Mouse (Mus musculus): ENCODE measurements at regions not wholly inside any gene's neighbourhood (a gene's known extent, or its start where the extent isn't known, plus 50 kb on each side); places are given as distances from the start of the nearest gene placed in this dataset.

- no peak for DNase-seq
- H3K36me3 ChIP-seq (ENCODE audit: control insufficient read depth, insufficient read depth, low read length), result no peaks in the 10 kb centered on the region
- no peak overlapping the region for H3K27ac ChIP-seq (ENCODE audit: insufficient read depth, low read depth, low read length)
- H3K4me1 ChIP-seq (ENCODE audit: control insufficient read depth, insufficient read depth, low read length), result peaks cover 6% of the 10 kb centered on the region; the same call in 1 of the 2 replicates
- no peaks in the 10 kb centered on the region for H3K27me3 ChIP-seq (replicated peaks; ENCODE audit: control insufficient read depth, insufficient read depth, low read length)
- 77% methylated on average over 9 of the region's 9 CpGs for WGBS
- H3K4me3 ChIP-seq (ENCODE audit: insufficient read depth, low read depth, low read length), result no peak overlapping the region
- no peak for TF ChIP-seq POLR2A (IDR thresholded peaks at IDR 0.05; ENCODE audit: low read depth, low read length)
- no peak for TF ChIP-seq CTCF (conservative IDR thresholded peaks at IDR 0.05; ENCODE audit: insufficient read depth, insufficient read length, low read depth, low read length)
Observed at GRCm38 (mm10) chr12:8447612-8448011, 52.2 kb downstream of the Rhob start.

GRCm38 (mm10) chr12:8447025-8447424, 52.8 kb downstream of the Rhob start:
- H3K27ac ChIP-seq (ENCODE audit: insufficient read depth, low read depth, low read length), result 0 out of 2 replicates have a peak overlapping the region, but pooled peaks have one; percentile 44
- peak; percentile 61 for DNase-seq
- WGBS, result 42% methylated on average over 7 of the region's 7 CpGs

GRCm38 (mm10) chr12:8444975-8445853, 54.6 kb downstream of the Rhob start:
- Histone ChIP-seq H3K36me3 (ENCODE audit: control insufficient read depth, insufficient read depth, low read length) (no peaks in the 10 kb centered on the region), H3K27me3 (replicated peaks; ENCODE audit: control insufficient read depth, insufficient read depth, low read length) (no peaks in the 10 kb centered on the region), H3K27ac (ENCODE audit: insufficient read depth, low read depth, low read length) (peak overlapping the region; percentile 80), H3K4me3 (ENCODE audit: insufficient read depth, low read depth, low read length) (no peak overlapping the region), H3K4me1 (ENCODE audit: control insufficient read depth, insufficient read depth, low read length) (peaks cover 14% of the 10 kb centered on the region)
- peak; percentile 75 for DNase-seq
- TF ChIP-seq CTCF (conservative IDR thresholded peaks at IDR 0.05; ENCODE audit: insufficient read depth, insufficient read length, low read depth, low read length), result no peak
- TF ChIP-seq POLR2A (IDR thresholded peaks at IDR 0.05; ENCODE audit: low read depth, low read length), result no peak
- WGBS, result 73% methylated on average over 13 of the region's 13 CpGs

More at GRCm38 (mm10) chr12:8447025-8447424, 52.8 kb downstream of the Rhob start:
- TF ChIP-seq POLR2A (IDR thresholded peaks at IDR 0.05; ENCODE audit: low read depth, low read length) (no peak), CTCF (conservative IDR thresholded peaks at IDR 0.05; ENCODE audit: insufficient read depth, insufficient read length, low read depth, low read length) (no peak)
- Histone ChIP-seq H3K4me1 (ENCODE audit: control insufficient read depth, insufficient read depth, low read length) (peaks cover 8% of the 10 kb centered on the region), H3K4me3 (ENCODE audit: insufficient read depth, low read depth, low read length) (no peak overlapping the region), H3K36me3 (ENCODE audit: control insufficient read depth, insufficient read depth, low read length) (no peaks in the 10 kb centered on the region), H3K27me3 (replicated peaks; ENCODE audit: control insufficient read depth, insufficient read depth, low read length) (no peaks in the 10 kb centered on the region)

GRCm38 (mm10) chr12:8443917-8444453, 55.8 kb downstream of the Rhob start:
- no peaks in the 10 kb centered on the region for H3K36me3 ChIP-seq (ENCODE audit: control insufficient read depth, insufficient read depth, low read length)
- peak; percentile 87 for DNase-seq
- TF ChIP-seq CTCF (conservative IDR thresholded peaks at IDR 0.05; ENCODE audit: insufficient read depth, insufficient read length, low read depth, low read length) (no peak), POLR2A (IDR thresholded peaks at IDR 0.05; ENCODE audit: low read depth, low read length) (no peak)
- H3K4me1 ChIP-seq (ENCODE audit: control insufficient read depth, insufficient read depth, low read length), result peaks cover 14% of the 10 kb centered on the region
- no peak overlapping the region for H3K4me3 ChIP-seq (ENCODE audit: insufficient read depth, low read depth, low read length)
- WGBS, result 62% methylated on average over 4 of the region's 4 CpGs
- H3K27ac ChIP-seq (ENCODE audit: insufficient read depth, low read depth, low read length), result peak overlapping the region; percentile 77
- no peaks in the 10 kb centered on the region for H3K27me3 ChIP-seq (replicated peaks; ENCODE audit: control insufficient read depth, insufficient read depth, low read length)

GRCm38 (mm10) chr12:8443253-8443661, 56.6 kb downstream of the Rhob start:
- H3K36me3 ChIP-seq (ENCODE audit: control insufficient read depth, insufficient read depth, low read length), result no peaks in the 10 kb centered on the region
- WGBS, result 64% methylated on average over 4 of the region's 4 CpGs
- no peaks in the 10 kb centered on the region for H3K27me3 ChIP-seq (replicated peaks; ENCODE audit: control insufficient read depth, insufficient read depth, low read length)
- H3K4me3 ChIP-seq (ENCODE audit: insufficient read depth, low read depth, low read length), result no peak overlapping the region
- no peak for TF ChIP-seq CTCF (conservative IDR thresholded peaks at IDR 0.05; ENCODE audit: insufficient read depth, insufficient read length, low read depth, low read length)
- TF ChIP-seq POLR2A (IDR thresholded peaks at IDR 0.05; ENCODE audit: low read depth, low read length), result no peak
- peak; percentile 91 for DNase-seq
- H3K4me1 ChIP-seq (ENCODE audit: control insufficient read depth, insufficient read depth, low read length), result peaks cover 14% of the 10 kb centered on the region
- H3K27ac ChIP-seq (ENCODE audit: insufficient read depth, low read depth, low read length), result peak overlapping the region; percentile 77

- Histone ChIP-seq H3K27ac (ENCODE audit: insufficient read depth, low read depth, low read length) (no peak overlapping the region), H3K36me3 (ENCODE audit: control insufficient read depth, insufficient read depth, low read length) (no peaks in the 10 kb centered on the region), H3K4me3 (ENCODE audit: insufficient read depth, low read depth, low read length) (no peak overlapping the region), H3K4me1 (ENCODE audit: control insufficient read depth, insufficient read depth, low read length) (peaks cover 17% of the 10 kb centered on the region), H3K27me3 (replicated peaks; ENCODE audit: control insufficient read depth, insufficient read depth, low read length) (no peaks in the 10 kb centered on the region)
- TF ChIP-seq CTCF (conservative IDR thresholded peaks at IDR 0.05; ENCODE audit: insufficient read depth, insufficient read length, low read depth, low read length) (no peak), POLR2A (IDR thresholded peaks at IDR 0.05; ENCODE audit: low read depth, low read length) (no peak)
- peak; percentile 33 for DNase-seq
- WGBS, result 90% methylated on average over 4 of the region's 4 CpGs
Observed at GRCm38 (mm10) chr12:8441275-8441674, 58.5 kb downstream of the Rhob start.

- peaks cover 14% of the 10 kb centered on the region for H3K4me1 ChIP-seq (ENCODE audit: control insufficient read depth, insufficient read depth, low read length)
- no peaks in the 10 kb centered on the region for H3K27me3 ChIP-seq (replicated peaks; ENCODE audit: control insufficient read depth, insufficient read depth, low read length)
- WGBS, result 97% methylated on average over 3 of the region's 3 CpGs
- H3K27ac ChIP-seq (ENCODE audit: insufficient read depth, low read depth, low read length), result no peak overlapping the region
- no peak for DNase-seq
- TF ChIP-seq CTCF (conservative IDR thresholded peaks at IDR 0.05; ENCODE audit: insufficient read depth, insufficient read length, low read depth, low read length) (no peak), POLR2A (IDR thresholded peaks at IDR 0.05; ENCODE audit: low read depth, low read length) (no peak)
- H3K4me3 ChIP-seq (ENCODE audit: insufficient read depth, low read depth, low read length), result no peak overlapping the region
- no peaks in the 10 kb centered on the region for H3K36me3 ChIP-seq (ENCODE audit: control insufficient read depth, insufficient read depth, low read length)
Observed at GRCm38 (mm10) chr12:8440373-8440772, 59.4 kb downstream of the Rhob start.

Measured in kidney, adult 2 months (tissue).